13 mouse cellular contexts compared by ENCODE assay signal in the genomic region with DNA sequence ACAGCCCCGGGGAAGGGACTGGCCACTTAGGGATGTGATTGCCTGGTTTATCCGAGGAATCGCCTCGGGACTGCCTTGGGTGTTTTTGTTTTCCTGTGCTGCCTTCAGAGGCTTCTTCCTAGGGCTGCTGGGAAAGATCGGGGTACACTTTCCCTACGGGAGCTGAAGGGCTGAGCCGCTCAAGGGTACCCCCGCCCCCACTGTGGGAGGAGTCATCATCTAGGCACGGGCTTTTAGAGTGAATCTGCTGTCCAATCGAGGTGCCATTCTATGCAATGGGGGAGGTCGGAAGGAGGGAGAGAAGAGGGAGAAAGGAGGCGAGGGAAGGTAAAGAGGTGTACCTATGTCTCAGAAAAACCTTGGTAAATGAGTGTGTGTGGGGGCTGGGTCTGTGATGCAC. TPM values are rescaled to one million over a fixed set of nuclear protein-coding genes. Genes with fewer than 3 reads are reported as not detected.
DNase-seq lines count a peak whose midpoint lies in the region; ATAC-seq and TF ChIP-seq lines count a peak whose summit lies in the region.
"Had no signal": no experiment of that assay in that cellular context is flagged by ENCODE, and none has a peak within 500 bp of the region (broad histone marks: within the 10 kb centered on the region; RNA-seq: fewer than 3 reads in every experiment).

No protein-coding gene starts in this region.

- H3K27me3 ChIP-seq in hindbrain, embryonic 13.5 days: peaks cover 98% of the 10 kb centered on the region
- peaks cover 20% of the 10 kb centered on the region for H3K27me3 ChIP-seq in midbrain, embryonic 16.5 days (ENCODE audit: control insufficient read depth, insufficient read depth, low read depth, low read length)

- peak overlapping the region; percentile 67 for H3K4me2 ChIP-seq in hindbrain, embryonic 13.5 days
- peak overlapping the region; percentile 54 for H3K4me2 ChIP-seq in midbrain, embryonic 16.5 days (ENCODE audit: low read length)

- H3K9me3 ChIP-seq in hindbrain, embryonic 13.5 days: no peaks in the 10 kb centered on the region
- no peaks in the 10 kb centered on the region for H3K9me3 ChIP-seq in midbrain, embryonic 16.5 days (replicated peaks; ENCODE audit: control insufficient read depth, low read length, poor library complexity, severe bottlenecking)

- no peak for TF ChIP-seq CTCF in cortical plate, adult 2 months (IDR thresholded peaks at IDR 0.05; ENCODE audit: extremely low read depth, insufficient read depth, low read length)

- peak; percentile 35 for DNase-seq in NIH3T3 (ENCODE audit: low read depth)
- no peak for DNase-seq in spleen, postnatal 4 days (ENCODE audit: low spot score in 2 of 2)
- no peak for DNase-seq in liver
- DNase-seq in gastrocnemius, postnatal 36 days: no peak
- DNase-seq: liver, postnatal 0 days had no signal

- peak; percentile 82 for ATAC-seq in hindbrain, embryonic 13.5 days (ENCODE audit: low FRiP score)
- ATAC-seq in midbrain, embryonic 16.5 days: peak; percentile 72
- ATAC-seq: liver, postnatal 0 days had no signal

- peaks cover 4% of the 10 kb centered on the region; the same call in 1 of the 2 replicates for H3K36me3 ChIP-seq in hindbrain, embryonic 13.5 days
- H3K36me3 ChIP-seq in midbrain, embryonic 16.5 days (ENCODE audit: control insufficient read depth, insufficient read depth, low read length): no peaks in the 10 kb centered on the region

- H3K9ac ChIP-seq in hindbrain, embryonic 13.5 days: peak overlapping the region; percentile 86
- H3K9ac ChIP-seq in midbrain, embryonic 16.5 days (ENCODE audit: low read depth, low read length): peak overlapping the region; percentile 56
- H3K9ac ChIP-seq: liver, postnatal 0 days had no signal

- H3K27ac ChIP-seq in cortical plate, adult 2 months (ENCODE audit: insufficient read depth, low read length): no peak overlapping the region
- H3K27ac ChIP-seq in hindbrain, embryonic 13.5 days: peak overlapping the region; percentile 97
- peak overlapping the region; percentile 80 for H3K27ac ChIP-seq in midbrain, embryonic 16.5 days (ENCODE audit: low read length)
- H3K27ac ChIP-seq: left cerebral cortex, adult 2 months had no signal

- H3K4me3 ChIP-seq in cortical plate, adult 2 months (ENCODE audit: insufficient read depth, low read length): 0 out of 2 replicates have a peak overlapping the region, but pooled peaks have one; percentile 18
- peak overlapping the region; percentile 58 for H3K4me3 ChIP-seq in hindbrain, embryonic 13.5 days
- peak overlapping the region; percentile 53 for H3K4me3 ChIP-seq in midbrain, embryonic 16.5 days (ENCODE audit: low read depth, low read length)
- H3K4me3 ChIP-seq: left cerebral cortex, adult 2 months had no signal

- intact Hi-C loops in gastrocnemius, postnatal 36 days (cut with DNase I): no loop called here

- no peaks in the 10 kb centered on the region for H3K4me1 ChIP-seq in cortical plate, adult 2 months (ENCODE audit: control insufficient read depth, insufficient read depth, low read length)
- H3K4me1 ChIP-seq in hindbrain, embryonic 13.5 days (replicated peaks): peaks cover 44% of the 10 kb centered on the region
- H3K4me1 ChIP-seq in midbrain, embryonic 16.5 days (ENCODE audit: control insufficient read depth, insufficient read depth, low read length): no peaks in the 10 kb centered on the region; the same call in 1 of the 2 replicates

- TF ChIP-seq POLR2A in cortical plate, adult 2 months (IDR thresholded peaks at IDR 0.05; ENCODE audit: extremely low read depth, insufficient read depth, low read length): no peak

- 1% methylated on average over 12 of the region's 12 CpGs for WGBS in hindbrain, embryonic 13.5 days
- 2% methylated on average over 12 of the region's 12 CpGs for WGBS in midbrain, embryonic 16.5 days

RNA-seq across cellular contexts. Expression of a gene that starts 5.7 kb away (rescaled TPM):
- polyA plus RNA-seq in cortical plate, adult 2 months (2012; rRNA removed): 73.8 and 87.3 TPM in 2 replicates
- polyA plus RNA-seq in hindbrain, embryonic 13.5 days (2015; fragmentation: Nextera tagmentation; extraction: Ambion mirVana): 6.6 and 8.1 TPM in 2 replicates
- polyA plus RNA-seq in midbrain, embryonic 16.5 days (2015; fragmentation: Nextera tagmentation; extraction: Ambion mirVana): 8.2 and 8.6 TPM in 2 replicates
- total RNA-seq in gastrocnemius, postnatal 36 days (2021): not detected
- total RNA-seq: gastrocnemius, postnatal 4 days; monocyte, adult 5-6 weeks had no signal
- polyA plus RNA-seq: intestine, embryonic 14.5 days; liver, postnatal 0 days; urinary bladder, adult 2 months had no signal

RNA-seq across cellular contexts. Expression of a gene that starts 8.4 kb away (rescaled TPM):
- polyA plus RNA-seq in cortical plate, adult 2 months (2012; rRNA removed): 6.9 and 7.4 TPM in 2 replicates
- 12.4 and 12.6 TPM in 2 replicates for polyA plus RNA-seq in hindbrain, embryonic 13.5 days (2015; fragmentation: Nextera tagmentation; extraction: Ambion mirVana)
- 8.9 and 9.5 TPM in 2 replicates for polyA plus RNA-seq in midbrain, embryonic 16.5 days (2015; fragmentation: Nextera tagmentation; extraction: Ambion mirVana)
- 1 to 10 TPM; 2.4 to 3.6 TPM for total RNA-seq in gastrocnemius, postnatal 36 days (2021)

RNA-seq across cellular contexts. Expression of a gene that starts 48.9 kb away (rescaled TPM):
- 51.5 and 55.4 TPM in 2 replicates for polyA plus RNA-seq in cortical plate, adult 2 months (2012; rRNA removed)
- 8.0 and 8.5 TPM in 2 replicates for polyA plus RNA-seq in hindbrain, embryonic 13.5 days (2015; fragmentation: Nextera tagmentation; extraction: Ambion mirVana)
- polyA plus RNA-seq in midbrain, embryonic 16.5 days (2015; fragmentation: Nextera tagmentation; extraction: Ambion mirVana): 22.0 and 27.7 TPM in 2 replicates
- 1 to 10 TPM; 3.5 to 3.6 TPM for total RNA-seq in gastrocnemius, postnatal 36 days (2021)
